Mouse (Mus musculus) stomach, embryonic 15.5 days (tissue): ENCODE data around the gene Ttbk2. TPM values are rescaled to one million over a fixed set of nuclear protein-coding genes. Genes with fewer than 3 reads are reported as not detected.

Experiments
- ATAC-seq: fragments of 200-750 bp; cut with Nextera tagmentation; 2 replicates; pipeline ENCODE4 v1.8.0; 2017; ENCODE audit warnings: low read depth, moderate number of reproducible peaks, moderate TSS enrichment; ENCODE audit not compliant: insufficient read depth, low FRiP score
- H3K27ac ChIP-seq: fragments of 300-500 bp; sonication (generic); 2 replicates; pipeline ENCODE4 v1.5.1; 2015; ENCODE audit warnings: mild to moderate bottlenecking, inconsistent platforms
- H3K27me3 ChIP-seq: fragments of 300-500 bp; sonication (generic); replicated peaks from 2 replicates; pipeline ENCODE4 v1.6.1; 2015; ENCODE audit warnings: inconsistent platforms
- H3K36me3 ChIP-seq: fragments of 300-500 bp; sonication (generic); 2 replicates; pipeline ENCODE4 v1.6.1; 2015; ENCODE audit warnings: inconsistent platforms
- H3K4me1 ChIP-seq: fragments of 300-500 bp; sonication (generic); 2 replicates; pipeline ENCODE4 v1.6.1; 2015; ENCODE audit warnings: inconsistent platforms
- H3K4me2 ChIP-seq: fragments of 300-500 bp; sonication (generic); 2 replicates; pipeline ENCODE4 v1.6.1; 2015; ENCODE audit warnings: mild to moderate bottlenecking, inconsistent platforms
- H3K4me3 ChIP-seq: fragments of 300-500 bp; sonication (generic); replicated peaks from 2 replicates; pipeline ENCODE4 v1.5.1; 2015; ENCODE audit warnings: inconsistent platforms
- H3K9ac ChIP-seq: fragments of 300-500 bp; sonication (generic); 2 replicates; pipeline ENCODE4 v1.6.1; 2015; ENCODE audit warnings: inconsistent platforms
- H3K9me3 ChIP-seq: fragments of 300-500 bp; sonication (generic); 2 replicates; pipeline ENCODE4 v1.6.1; 2016; ENCODE audit warnings: inconsistent platforms
- WGBS: fragments of 180-500 bp; shearing (Covaris S2); methylation state at CpG from one replicate; pipeline ENCODE4 v1.1.7; 2015; 5-methylcytosine and 5-hydroxymethylcytosine counted together
- polyA plus RNA-seq: library from polyadenylated mRNA; unstranded; fragments of >200 nt; fragmentation: Nextera tagmentation; extraction: Ambion mirVana; gene quantifications from 2 replicates; pipeline ENCODE4 v1.2.1, GENCODE M21; 2015

The Ttbk2 gene
- polyA plus RNA-seq, 1 experiment from 2014 or later: 2.9 TPM

DNA sequence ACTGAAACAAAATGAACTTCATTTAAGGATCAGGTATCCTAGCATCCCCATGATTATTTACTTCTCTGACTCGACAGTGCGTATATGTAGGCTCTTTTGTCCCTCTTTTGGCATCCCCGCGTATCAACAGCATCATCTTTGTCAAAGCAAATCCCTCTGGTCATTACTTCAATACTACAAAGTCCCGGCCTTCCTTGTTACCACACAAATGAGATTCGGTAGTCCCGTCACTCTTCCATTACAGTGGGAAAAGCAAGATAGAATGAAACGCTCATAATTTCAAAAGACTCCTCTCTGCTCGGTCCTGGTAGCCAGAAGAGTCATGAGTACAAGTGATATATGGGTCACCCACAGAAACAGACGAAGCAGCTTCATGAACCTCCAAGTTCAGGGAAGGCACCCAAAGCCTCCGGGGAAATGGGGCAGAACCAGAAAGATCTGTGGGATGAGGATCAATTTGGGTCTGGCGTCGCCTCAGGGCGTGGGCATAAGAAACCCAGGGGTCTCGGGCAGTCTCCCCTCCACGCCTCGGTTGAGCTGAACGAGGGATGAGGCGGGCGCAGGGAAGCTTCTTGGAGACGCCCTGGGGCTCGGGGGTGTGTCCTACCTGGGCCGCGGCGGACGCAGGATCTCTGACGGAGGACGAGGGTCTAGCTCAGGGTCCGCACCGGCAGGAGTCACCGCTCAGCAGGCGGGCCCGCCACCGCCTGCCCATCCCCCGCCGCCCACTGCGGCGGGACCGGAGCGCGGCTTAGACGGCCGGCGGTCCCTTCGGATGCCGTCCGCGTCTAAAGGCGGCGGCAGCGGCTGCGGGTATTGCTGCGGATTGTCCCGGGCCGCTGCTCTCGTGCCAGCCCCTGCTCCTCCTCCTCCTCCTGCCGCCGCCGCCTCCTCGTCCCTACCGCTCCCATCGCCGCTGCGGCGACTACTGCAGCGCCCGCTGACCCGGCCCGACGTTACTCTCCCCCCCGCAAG lies 668 bp downstream of the Ttbk2 start, which contains the start of gene Cdan1:
Gene Cdan1 (minus strand): TSS at position 680 of the 975 bp plus-strand sequence.
- 0 out of 2 replicates have a peak, but pooled peaks cover 2% of the 10 kb centered on the region for H3K4me1 ChIP-seq
- H3K4me2 ChIP-seq: peak within 1 kb of the TSS; percentile 88
- H3K9ac ChIP-seq: peak within 1 kb of the TSS; percentile 58
- WGBS: under 1% methylated on average over 65 of the region's 71 CpGs
- peak; percentile 51 for ATAC-seq
- no peaks in the 10 kb centered on the region for H3K9me3 ChIP-seq
- H3K36me3 ChIP-seq: no peaks in the 10 kb centered on the region
- H3K27me3 ChIP-seq: no peaks in the 10 kb centered on the region
- peak within 1 kb of the TSS; percentile 94 for H3K4me3 ChIP-seq
- peak within 1 kb of the TSS; percentile 32; the same call in 1 of the 2 replicates for H3K27ac ChIP-seq

DNA sequence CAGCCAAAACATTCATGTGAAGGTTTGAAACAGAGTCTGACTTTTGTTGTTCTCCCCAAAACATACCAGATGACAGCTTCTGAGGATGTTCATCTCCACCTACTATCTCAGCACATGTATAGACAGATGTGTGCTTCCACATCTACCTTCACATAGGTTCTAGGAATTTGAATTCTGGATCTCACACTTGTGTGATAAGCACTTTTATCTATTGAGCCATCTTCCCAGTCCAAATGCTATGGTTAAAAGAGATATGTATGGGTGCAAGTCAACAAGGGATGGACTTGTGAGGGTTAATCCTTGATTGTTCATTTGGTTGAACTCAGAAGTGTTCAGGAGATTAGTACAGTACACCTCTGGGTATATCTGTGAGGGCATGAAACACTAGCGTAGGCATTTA lies 5.1 kb downstream of the Ttbk2 start:
- Histone ChIP-seq H3K27me3 (no peaks in the 10 kb centered on the region), H3K36me3 (no peaks in the 10 kb centered on the region), H3K9me3 (no peaks in the 10 kb centered on the region), H3K4me3 (no peak overlapping the region), H3K9ac (no peak overlapping the region), H3K4me1 (0 out of 2 replicates have a peak, but pooled peaks cover 2% of the 10 kb centered on the region), H3K27ac (no peak overlapping the region), H3K4me2 (no peak overlapping the region)
- 94% methylated on average over 1 of the region's 1 CpGs for whole genome bisulfite sequencing
- ATAC-seq: no peak

DNA sequence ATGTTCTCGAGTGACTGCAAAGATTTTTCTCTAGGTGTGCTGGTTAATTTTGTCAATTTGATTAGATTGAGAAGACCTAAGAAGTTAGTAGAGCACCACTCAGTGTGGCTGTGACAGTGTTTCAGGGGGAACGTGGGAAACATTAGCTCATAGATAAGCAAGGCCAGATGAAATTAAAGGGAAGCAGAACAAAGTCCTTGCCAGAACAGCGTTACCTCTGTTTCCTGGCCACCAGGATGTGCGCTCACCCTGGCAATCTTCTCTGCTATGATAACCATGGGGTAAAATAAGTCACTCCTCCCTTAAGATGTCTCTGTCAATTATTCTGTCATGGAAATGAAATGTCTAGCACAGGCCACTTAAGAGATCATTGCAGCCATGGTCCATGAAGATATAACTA lies 6.4 kb downstream of the Ttbk2 start:
- H3K36me3 ChIP-seq: no peaks in the 10 kb centered on the region
- no peaks in the 10 kb centered on the region for H3K4me1 ChIP-seq
- 74% methylated on average over 4 of the region's 4 CpGs for WGBS
- no peaks in the 10 kb centered on the region for H3K9me3 ChIP-seq
- ATAC-seq: no peak
- no peaks in the 10 kb centered on the region for H3K27me3 ChIP-seq
- no peak overlapping the region for H3K27ac ChIP-seq
- no peak overlapping the region for H3K9ac ChIP-seq
- no peak overlapping the region for H3K4me2 ChIP-seq
- no peak overlapping the region for H3K4me3 ChIP-seq

DNA sequence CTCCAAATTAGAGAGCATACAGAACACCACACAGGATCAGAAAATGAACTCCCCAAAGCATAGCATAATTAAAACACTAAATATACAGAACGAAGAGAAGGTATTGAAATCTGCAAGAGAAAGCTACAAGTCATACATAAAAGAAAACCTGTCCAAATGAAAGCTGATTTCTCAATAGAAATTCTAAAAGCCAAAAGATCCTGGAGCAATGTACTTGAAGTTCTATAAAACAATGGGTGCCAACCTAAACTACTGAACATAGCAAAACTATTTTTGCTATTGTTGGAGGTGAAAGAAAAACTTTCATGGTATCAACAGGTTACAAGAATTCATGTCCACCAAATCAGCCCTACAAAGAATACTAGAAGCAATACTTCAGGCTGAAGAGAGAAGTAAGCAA lies 9.2 kb downstream of the Ttbk2 start:
- H3K27ac ChIP-seq: no peak overlapping the region
- 80% methylated on average over 1 of the region's 1 CpGs for WGBS
- H3K4me2 ChIP-seq: no peak overlapping the region
- no peaks in the 10 kb centered on the region for H3K27me3 ChIP-seq
- H3K9me3 ChIP-seq: no peaks in the 10 kb centered on the region
- no peak overlapping the region for H3K9ac ChIP-seq
- H3K36me3 ChIP-seq: no peaks in the 10 kb centered on the region
- no peak for ATAC-seq
- H3K4me3 ChIP-seq: no peak overlapping the region
- no peaks in the 10 kb centered on the region for H3K4me1 ChIP-seq

DNA sequence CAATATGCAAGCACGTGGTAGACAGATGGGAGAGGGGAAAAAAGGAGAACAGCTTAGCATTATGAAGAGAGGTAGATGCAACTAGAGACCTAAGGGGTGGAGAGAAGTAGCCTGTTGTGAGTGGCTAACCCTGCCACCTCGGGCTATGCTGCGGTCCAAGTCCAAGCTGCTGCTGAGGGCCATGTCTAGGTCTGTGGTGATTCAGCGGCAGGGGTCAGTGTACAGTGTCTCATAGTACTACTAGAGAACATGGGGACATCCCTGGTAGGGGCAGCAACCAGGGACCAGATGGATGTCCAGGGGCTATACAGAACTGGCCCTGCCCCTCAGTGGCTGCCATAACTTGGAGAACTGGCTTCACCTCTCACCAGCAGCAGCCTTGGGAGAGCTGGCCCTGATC lies 15.2 kb downstream of the Ttbk2 start:
- 95% methylated on average over 4 of the region's 4 CpGs for WGBS
- Histone ChIP-seq H3K4me2 (no peak overlapping the region), H3K27ac (no peak overlapping the region), H3K9me3 (no peaks in the 10 kb centered on the region), H3K27me3 (no peaks in the 10 kb centered on the region), H3K4me1 (no peaks in the 10 kb centered on the region), H3K9ac (no peak overlapping the region), H3K36me3 (no peaks in the 10 kb centered on the region), H3K4me3 (no peak overlapping the region)
- no peak for ATAC-seq

DNA sequence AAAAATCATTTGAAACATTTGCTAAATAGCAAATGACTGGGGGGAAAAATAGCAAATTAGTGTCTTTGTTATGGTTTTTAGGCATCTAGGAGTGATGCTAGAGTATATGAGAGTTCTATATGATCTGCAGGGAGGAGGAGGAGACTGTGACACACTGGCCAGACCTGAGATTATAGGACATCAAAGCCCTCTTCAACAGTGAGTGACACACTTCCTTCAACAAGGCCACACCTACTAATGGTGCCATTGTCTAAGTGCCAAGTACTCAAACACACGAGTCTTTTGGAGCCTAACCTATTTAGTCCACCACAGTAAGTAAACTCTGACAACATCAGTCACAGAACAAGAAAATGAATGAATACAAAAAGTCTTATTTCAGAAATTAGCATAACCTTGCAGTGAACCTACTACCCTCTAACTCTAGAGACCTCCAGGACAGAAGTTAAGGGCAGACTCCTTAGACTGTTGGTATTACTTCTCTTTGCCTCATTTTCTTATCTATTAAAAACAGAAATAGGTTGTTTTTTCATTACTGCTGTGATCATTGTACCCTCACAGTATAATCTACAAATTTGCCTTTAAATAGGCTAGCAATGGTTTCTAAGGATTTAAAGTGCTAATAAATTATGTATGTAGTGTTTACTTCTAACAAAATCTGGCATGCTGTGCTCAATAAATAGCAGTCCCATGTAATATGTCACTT lies 23.3 kb downstream of the Ttbk2 start:
- Histone ChIP-seq H3K4me3 (no peak overlapping the region), H3K27me3 (no peaks in the 10 kb centered on the region), H3K4me2 (no peak overlapping the region), H3K9ac (no peak overlapping the region), H3K36me3 (no peaks in the 10 kb centered on the region), H3K9me3 (no peaks in the 10 kb centered on the region), H3K4me1 (no peaks in the 10 kb centered on the region), H3K27ac (no peak overlapping the region)
- no peak for ATAC-seq
- 32% methylated on average over 1 of the region's 1 CpGs for WGBS

DNA sequence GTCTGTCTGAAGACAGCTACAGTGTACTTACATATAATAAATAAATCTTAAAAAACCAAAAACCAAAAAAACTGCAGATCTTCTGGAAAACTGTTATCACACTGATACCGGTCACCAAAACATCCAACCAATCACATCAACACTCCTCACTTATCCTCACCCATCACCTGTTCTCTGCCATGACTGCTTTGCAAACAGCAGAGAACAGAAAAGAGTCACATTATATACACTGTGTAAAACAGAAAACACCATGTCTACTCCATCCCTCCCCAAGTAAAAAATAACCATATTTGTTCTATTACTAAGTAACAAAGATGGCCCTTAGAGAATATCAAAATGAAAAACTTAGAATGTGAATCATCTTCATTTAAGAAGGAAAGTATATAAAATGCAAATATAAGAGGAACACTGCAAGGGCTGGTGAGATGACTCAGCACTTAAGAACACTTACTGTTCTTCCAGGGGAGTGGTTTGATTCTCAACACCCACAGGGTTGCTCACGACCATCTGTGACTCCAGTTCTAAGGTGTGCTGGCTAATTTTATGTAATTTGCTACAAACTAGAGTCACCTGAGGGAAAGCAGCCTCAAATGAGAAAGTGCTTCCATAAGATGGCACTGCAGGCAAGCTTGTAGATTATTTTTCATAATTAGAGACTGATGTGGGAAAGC lies 80.0 kb downstream of the Ttbk2 start:
- Histone ChIP-seq H3K4me1 (no peaks in the 10 kb centered on the region), H3K27me3 (no peaks in the 10 kb centered on the region), H3K4me3 (no peak overlapping the region), H3K27ac (no peak overlapping the region), H3K9me3 (no peaks in the 10 kb centered on the region), H3K4me2 (no peak overlapping the region), H3K36me3 (no peaks in the 10 kb centered on the region), H3K9ac (no peak overlapping the region)
- ATAC-seq: no peak
- WGBS: 79% methylated on average over 2 of the region's 2 CpGs

DNA sequence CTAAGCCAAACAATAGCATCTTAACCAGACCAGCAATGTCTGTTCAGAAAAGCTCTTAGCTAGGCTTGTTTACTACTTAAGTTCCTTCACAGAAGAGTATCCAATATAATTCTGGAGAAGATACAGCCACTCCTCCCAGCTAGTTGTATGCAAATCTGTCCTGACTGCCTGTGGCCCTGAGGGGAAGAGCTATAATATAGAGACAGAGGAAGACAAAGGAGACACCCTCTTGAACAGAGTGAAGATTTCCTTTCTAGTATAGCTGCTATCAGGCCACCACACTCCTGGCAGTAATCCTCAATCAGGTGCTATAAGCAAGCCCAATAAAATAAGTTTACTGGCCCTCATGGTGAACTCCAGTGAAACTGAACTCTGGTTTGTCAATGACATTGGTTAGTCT lies 88.5 kb downstream of the Ttbk2 start:
- Histone ChIP-seq H3K27ac (no peak overlapping the region), H3K9ac (no peak overlapping the region), H3K4me1 (no peaks in the 10 kb centered on the region), H3K36me3 (no peaks in the 10 kb centered on the region), H3K4me3 (no peak overlapping the region), H3K27me3 (no peaks in the 10 kb centered on the region), H3K9me3 (no peaks in the 10 kb centered on the region), H3K4me2 (no peak overlapping the region)
- ATAC-seq: no peak

DNA sequence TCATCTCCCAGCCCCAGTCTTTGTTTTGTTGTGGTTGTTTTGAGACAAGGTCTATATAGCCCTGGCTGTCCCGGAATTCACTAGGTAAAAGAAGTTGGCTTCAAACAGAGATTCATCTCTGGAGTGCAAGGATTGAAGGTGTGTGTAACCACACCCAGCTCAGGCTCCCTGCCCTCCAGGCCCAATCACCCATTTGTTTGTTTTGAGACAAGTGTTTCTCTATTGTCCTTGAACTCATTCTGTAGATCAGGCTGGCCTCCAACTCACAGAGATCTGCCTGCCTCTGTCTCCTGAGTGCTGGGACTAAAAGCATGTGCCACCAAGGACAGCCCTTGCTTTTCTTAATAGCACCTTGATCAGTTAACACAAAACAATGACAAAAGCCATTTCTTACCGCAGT lies 102.4 kb downstream of the Ttbk2 start:
- 90% methylated on average over 2 of the region's 2 CpGs for WGBS
- Histone ChIP-seq H3K4me2 (no peak overlapping the region), H3K4me3 (no peak overlapping the region), H3K4me1 (no peaks in the 10 kb centered on the region), H3K9ac (no peak overlapping the region), H3K27ac (no peak overlapping the region), H3K9me3 (no peaks in the 10 kb centered on the region), H3K36me3 (no peaks in the 10 kb centered on the region), H3K27me3 (no peaks in the 10 kb centered on the region)
- no peak for ATAC-seq

DNA sequence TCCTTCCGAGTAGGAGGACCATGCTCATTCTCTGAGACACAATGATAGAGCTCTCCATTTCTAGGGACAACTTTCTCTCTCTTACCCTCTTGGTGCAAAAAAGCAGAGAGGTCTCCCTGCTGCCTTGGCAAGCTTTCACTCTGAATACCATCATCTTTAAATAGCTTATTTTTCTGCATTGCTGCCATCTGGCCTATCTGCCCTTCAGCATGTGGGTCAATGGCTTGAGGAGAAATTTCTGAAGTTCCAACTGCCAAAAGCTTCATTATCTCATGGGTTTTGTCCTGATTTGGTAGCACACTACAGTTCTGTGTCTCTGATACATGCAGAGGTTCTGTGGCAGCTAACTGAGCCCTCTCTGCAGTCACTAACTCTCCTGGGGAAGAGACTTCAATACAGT lies 104.9 kb downstream of the Ttbk2 start:
- H3K27ac ChIP-seq: no peak overlapping the region
- no peaks in the 10 kb centered on the region for H3K4me1 ChIP-seq
- ATAC-seq: no peak

DNA sequence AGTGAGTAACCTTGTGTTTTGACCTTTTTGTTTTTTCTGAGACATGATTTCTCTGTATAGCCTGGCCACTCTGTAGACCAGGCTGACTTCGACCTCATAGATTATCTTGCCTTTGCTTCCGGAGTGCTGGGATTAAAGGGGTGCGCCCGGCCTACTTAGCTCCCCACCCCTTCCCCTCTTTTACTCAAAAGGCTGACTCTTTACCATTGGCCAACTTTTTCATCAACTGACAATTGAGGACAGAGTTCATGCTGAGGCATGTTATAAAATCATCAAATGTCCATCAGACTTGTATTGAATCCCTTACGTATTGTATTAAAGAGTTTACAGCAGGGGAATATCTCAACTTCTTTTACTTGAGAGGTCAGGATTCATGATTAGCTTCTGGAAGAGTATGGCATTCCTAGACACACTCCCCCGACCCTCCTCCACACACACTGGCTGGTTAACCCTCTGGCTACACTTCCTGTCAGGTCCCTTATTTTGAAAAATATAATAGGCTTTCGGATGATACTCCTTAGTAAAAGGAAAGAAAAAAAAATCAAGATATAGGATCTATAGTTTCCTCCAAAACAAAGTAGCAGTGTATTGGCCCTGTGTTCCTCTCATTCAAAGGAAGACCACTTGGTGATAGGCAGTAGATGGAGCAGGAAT lies 118.4 kb downstream of the Ttbk2 start:
- Histone ChIP-seq H3K36me3 (peaks cover 12% of the 10 kb centered on the region), H3K27ac (peak overlapping the region; percentile 96), H3K9me3 (no peaks in the 10 kb centered on the region), H3K27me3 (no peaks in the 10 kb centered on the region), H3K4me1 (peaks cover 17% of the 10 kb centered on the region; the same call in 1 of the 2 replicates), H3K4me2 (peak overlapping the region; percentile 89), H3K4me3 (peak overlapping the region; percentile 75), H3K9ac (no peak overlapping the region)
- WGBS: 40% methylated on average over 7 of the region's 7 CpGs
- ATAC-seq: no peak

More for the DNA sequence above, 104.9 kb downstream of the Ttbk2 start:
- Histone ChIP-seq H3K4me2 (no peak overlapping the region), H3K27me3 (no peaks in the 10 kb centered on the region), H3K4me3 (no peak overlapping the region), H3K36me3 (no peaks in the 10 kb centered on the region), H3K9me3 (no peaks in the 10 kb centered on the region), H3K9ac (no peak overlapping the region)
- whole genome bisulfite sequencing: 84% methylated on average over 1 of the region's 1 CpGs
